Mouse (Mus musculus) embryonic fibroblast, embryonic 13.5 days (primary cell): ENCODE results near the gene Myo1d.

Source experiments
- CTCF ChIP-seq: IDR thresholded peaks from 2 replicates; pipeline ENCODE4 v1.5.1; 2011; ENCODE audit warnings: mild to moderate bottlenecking, control low read depth, low read length, moderate library complexity, borderline replicate concordance; ENCODE audit not compliant: insufficient read depth
- POLR2A ChIP-seq: IDR thresholded peaks from 2 replicates; pipeline ENCODE4 v1.6.1; 2011; ENCODE audit warnings: low read depth, mild to moderate bottlenecking, control low read depth, low read length, moderate library complexity

GRCm38 (mm10) chr11:80485120-80485551, 294.7 kb downstream of the Myo1d start:
- TF ChIP-seq POLR2A (no peak), CTCF (no peak)
